Mouse (Mus musculus) adrenal gland, adult 2 months (tissue): Measurements from ENCODE around the gene Tmco1. TPM values are rescaled to one million over a fixed set of nuclear protein-coding genes. Genes with fewer than 3 reads are reported as not detected.

Experiments
- DNase-seq: peaks from one replicate; pipeline ENCODE4 v3.0.0; 2021
- polyA plus RNA-seq: library from polyadenylated mRNA; depleted of rRNA; stranded (reverse); fragments of >200 nt; gene quantifications from 2 replicates; pipeline ENCODE4 v1.2.3, GENCODE M21; 2012
- total RNA-seq, 2 experiments: library from RNA; stranded (reverse); gene quantifications; 2 replicates each; pipeline ENCODE4 v1.2.3; 2021

Gene Tmco1
- total and polyA plus RNA-seq, 3 experiments: 83.4 to 146 (median 141) TPM

DNA sequence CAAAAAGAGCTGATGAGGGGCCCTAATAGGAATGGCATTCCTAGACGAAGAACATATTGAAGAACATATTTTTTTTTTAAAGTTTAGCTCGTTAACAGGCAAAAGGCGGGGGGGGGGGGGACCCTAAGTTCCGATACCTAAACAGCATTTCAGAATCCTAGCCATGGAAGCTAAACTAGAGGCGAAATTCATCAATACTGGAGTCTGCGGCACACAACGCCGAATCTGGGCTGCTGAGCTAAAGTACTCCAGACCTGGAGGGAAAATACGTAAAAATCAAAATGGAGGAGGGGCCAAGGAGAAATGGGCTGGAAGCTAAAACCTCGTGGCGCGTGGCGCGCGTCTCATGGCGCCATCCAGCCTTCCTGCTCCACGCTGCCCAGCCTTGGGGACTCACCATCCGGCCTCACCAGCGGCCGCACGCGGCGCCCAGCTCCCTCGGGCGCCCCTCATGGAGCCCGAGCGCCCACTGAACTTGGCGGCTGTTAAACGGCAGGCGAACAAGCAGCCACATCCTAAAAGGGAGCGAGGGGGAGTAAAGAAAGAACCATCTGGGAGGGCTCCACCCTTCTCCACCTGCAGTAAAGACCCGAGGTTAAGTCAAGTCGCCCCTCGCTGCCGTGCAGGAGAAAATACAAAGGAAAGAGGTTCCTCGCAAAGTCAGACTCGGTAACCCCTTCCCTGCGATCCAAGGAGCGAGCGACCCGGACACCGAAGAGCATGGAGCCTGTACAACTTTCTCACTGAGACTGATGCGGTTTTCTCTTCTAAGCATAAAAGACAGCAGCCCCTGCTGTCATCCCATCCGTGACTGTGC, 24.5 kb upstream of the Tmco1 start:
- DNase-seq: peak; percentile 76

GRCm38 (mm10) chr1:167284258-167284836, 23.8 kb upstream of the Tmco1 start:
- DNase-seq: peak; percentile 76

- peak; percentile 96 for DNase-seq
These were observed 23.3 kb upstream of the Tmco1 start for GRCm38 (mm10) chr1:167284837-167285319.

- no peak for DNase-seq
These were observed 23.0 kb upstream of the Tmco1 start, which contains the start of gene Uck2 for GRCm38 (mm10) chr1:167285320-167285355. TSS of gene Uck2 (minus strand) at chr1:167285320.

GRCm38 (mm10) chr1:167285356-167285755, 22.8 kb upstream of the Tmco1 start:
- DNase-seq: peak; percentile 16

DNA sequence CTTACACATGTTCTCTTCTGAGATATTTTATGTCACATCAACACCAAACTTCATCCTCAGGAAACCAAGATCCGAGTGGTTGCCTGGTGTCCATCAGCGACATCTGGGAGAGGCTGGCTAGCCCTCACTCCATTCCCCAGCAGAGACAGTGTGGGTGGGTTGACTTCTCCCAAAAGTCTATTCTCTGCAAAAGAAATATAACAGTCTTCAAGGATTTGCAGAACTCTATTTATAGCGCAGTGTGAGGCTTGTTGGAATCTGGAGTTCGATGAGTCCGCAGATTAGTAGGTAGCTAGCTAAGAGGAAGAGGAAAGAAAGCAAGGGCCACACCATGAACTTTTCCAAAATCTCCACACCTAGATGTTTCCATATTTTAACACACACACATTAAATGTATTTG, 21.0 kb upstream of the Tmco1 start:
- DNase-seq: no peak

- peak; percentile 54 for DNase-seq
These were observed 19.3 kb upstream of the Tmco1 start for GRCm38 (mm10) chr1:167288665-167289538.

GRCm38 (mm10) chr1:167289567-167290262, 18.5 kb upstream of the Tmco1 start:
- DNase-seq: peak; percentile 32

GRCm38 (mm10) chr1:167290263-167290592, 17.9 kb upstream of the Tmco1 start:
- DNase-seq: no peak

- no peak for DNase-seq
These were observed 16.6 kb upstream of the Tmco1 start for GRCm38 (mm10) chr1:167291610-167292009.

DNA sequence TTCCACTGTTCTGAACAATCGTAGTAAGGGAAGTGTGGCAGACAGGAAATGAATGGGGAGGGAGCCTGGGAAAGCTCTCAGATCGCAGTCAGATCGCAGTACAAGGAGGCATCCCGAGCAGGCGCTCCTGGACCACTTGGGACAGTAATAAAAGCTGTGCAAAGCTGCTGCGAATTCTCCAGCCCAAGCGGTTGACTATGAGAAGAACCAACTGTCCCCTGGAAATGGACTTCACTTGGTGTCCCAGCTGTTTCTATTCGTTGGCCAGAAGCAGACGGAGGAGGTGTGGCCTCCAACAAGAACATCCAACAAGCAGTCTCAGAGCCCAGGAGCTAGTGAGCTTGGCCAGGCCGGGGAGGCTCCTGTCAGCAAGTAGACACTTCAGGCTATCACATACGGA, 15.7 kb upstream of the Tmco1 start:
- DNase-seq: no peak

- DNase-seq: no peak
These were observed 12.3 kb upstream of the Tmco1 start for GRCm38 (mm10) chr1:167295679-167296402.

DNA sequence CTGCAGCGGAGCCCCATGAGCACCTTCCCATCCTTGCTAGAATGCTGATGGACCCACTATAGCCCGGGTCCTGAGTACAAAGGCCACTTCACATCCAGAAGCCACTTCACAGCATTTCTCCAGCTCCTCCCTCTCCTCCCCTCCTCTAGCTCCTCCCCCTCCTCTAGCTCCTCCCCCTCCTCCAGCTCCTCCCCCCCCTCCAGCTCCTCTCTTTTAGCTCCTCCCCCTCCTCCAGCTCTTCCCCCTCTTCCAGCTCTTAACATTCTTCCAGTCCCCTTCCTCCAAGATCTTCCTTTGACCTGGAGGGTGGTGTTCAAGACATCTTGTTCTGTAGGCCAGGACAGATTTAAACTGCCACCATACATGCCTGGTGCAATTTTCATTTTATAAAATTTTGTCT, 8.1 kb upstream of the Tmco1 start:
- DNase-seq: no peak

DNA sequence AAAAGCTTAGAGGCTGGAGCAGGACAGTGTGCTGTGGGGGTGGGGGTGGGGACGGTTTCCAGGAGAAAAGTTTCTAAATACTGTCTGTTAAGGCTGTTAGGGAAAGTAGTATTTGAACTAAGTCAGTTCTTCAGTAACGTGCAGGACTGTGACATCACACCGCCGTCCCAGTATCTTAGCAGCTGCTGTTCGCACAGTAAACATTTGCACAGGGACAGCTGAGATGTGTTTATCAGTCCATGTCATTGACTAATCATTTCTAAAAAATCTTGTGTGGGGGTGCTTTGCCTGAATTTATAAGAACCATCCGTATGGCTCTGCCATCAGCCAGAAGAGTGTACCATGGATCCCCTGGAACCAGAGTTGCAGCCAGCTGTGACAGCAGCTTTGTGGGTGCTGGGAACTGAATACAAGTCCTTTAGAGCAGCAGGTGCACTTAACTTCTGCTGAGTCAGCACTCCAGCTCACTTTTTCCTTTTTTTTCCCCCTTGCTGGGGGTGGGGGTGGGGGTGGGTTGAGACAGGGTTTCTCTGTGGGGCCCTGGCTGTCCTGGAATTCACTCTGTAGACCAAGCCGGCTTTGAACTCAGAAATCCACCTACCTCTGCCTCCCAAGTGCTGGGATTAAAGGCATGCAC, 2.6 kb upstream of the Tmco1 start:
- no peak for DNase-seq

GRCm38 (mm10) chr1:167306451-167307240, 1.5 kb upstream of the Tmco1 start:
- DNase-seq: peak; percentile 91

GRCm38 (mm10) chr1:167307674-167308073, 504 bp upstream of the Tmco1 start:
- no peak for DNase-seq

DNA sequence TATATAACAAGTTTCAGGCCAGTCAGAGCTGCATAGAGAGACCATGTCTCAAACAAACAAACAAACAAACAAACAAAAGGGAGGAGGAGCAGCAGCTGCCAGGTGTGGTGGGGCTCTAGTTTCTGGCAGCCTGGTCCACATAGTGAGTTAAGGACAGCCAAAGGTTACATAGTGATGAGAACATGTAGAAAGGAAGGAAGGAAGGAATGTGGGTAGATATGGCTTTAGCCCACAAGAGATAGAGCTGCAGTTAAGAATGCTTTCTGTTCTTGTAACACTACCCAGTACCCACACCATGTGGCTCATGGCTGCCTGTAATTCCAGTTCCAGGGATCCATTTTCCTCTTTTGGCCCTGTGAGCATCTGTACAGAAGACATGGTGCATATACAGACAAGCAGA, 4.2 kb downstream of the Tmco1 start:
- no peak for DNase-seq

DNA sequence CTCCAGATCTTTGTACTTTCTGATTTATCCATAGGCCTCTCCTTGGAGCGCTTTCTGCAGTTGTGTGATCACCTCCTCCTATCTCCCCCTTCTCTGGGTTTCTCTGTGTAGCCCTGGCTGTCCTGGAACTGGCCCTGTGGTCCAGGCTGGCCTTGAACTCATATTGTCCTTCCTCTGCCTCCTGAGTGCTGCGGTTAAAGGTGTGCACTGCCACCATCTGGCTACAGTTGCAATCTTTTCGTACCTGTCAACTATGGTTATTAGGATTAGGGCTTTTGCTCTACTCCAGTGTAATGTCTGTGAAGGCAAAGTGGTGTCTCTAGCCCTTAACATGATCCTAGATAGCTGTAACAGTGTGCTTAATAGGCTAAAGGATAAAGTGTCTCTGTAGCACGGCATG, 5.0 kb downstream of the Tmco1 start:
- DNase-seq: peak; percentile 10

- DNase-seq: peak; percentile 75
These were observed 13.5 kb downstream of the Tmco1 start for GRCm38 (mm10) chr1:167321691-167322090.

GRCm38 (mm10) chr1:167328776-167329175, 20.6 kb downstream of the Tmco1 start:
- no peak for DNase-seq

GRCm38 (mm10) chr1:167331106-167331505, 22.9 kb downstream of the Tmco1 start:
- DNase-seq: no peak
